Mouse (Mus musculus) naive thymus-derived CD4-positive, alpha-beta T cell, adult 5 months (primary cell): ENCODE measurements around the gene Col8a2. TPM values are rescaled to one million over a fixed set of nuclear protein-coding genes. Genes with fewer than 3 reads are reported as not detected.

Source experiments
- polyA plus RNA-seq: library from polyadenylated mRNA; unstranded; fragments of 100-300 nt; shearing (Covaris generic); gene quantifications from one replicate; pipeline ENCODE4 v1.2.1, GENCODE M21; 2017

Gene Col8a2
- not detected for polyA plus RNA-seq

DNA sequence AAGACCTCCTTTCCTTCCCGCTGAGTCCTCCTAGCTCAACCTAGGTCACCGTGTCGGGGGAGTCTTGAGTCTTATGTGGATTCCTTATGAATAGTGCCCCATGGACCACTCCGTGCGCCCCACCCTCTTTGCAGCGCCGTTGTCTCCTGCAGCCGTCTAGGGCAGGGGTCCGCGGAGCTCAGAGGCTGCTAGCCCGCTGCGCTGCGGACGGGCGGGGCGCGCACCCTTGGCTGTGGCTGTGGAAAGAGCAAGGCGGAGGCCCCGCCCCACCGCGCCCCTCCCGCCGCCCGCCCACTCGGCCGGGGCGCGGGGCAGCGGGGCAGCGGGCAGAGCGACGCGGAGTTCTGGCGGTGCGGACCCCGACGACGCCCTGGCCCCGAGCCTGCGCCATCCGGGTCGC is at the start of gene Col8a2:
Gene Col8a2 (plus strand): TSS at position 302 of the 400 bp plus-strand sequence.

DNA sequence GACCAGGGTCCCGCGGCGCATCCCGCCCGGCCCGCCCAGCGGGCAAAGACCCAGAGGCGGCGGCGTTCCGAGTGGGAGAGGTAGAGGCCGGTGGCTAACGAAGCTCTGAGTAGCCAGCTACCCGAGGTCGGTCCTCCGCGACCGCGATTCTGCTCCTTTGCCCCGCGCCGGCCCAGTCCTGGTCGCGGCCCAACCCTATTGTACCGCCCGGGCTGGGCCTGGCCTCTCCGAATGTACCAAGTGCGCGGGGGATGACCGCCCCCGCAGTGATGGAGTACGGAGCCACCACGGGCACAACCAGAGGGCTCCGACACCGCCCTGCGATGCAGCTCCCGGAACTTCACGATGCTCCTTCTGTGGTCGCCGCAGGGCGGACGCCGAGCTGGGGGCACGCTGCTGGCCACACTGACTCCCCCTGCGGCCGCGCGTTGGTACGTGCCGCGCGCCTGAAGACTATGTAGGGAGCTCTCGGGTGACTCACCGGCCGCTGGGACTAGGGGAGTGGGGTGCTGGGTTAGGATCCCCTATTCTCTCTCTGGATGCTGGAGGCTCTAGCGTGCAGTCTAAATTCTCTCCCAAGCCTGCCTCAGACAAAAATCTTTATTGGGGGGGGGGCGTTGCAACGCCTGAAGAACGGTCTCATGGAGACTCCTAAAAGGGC is 30.3 kb upstream of the Col8a2 start, which contains the start of gene Map7d1:
Gene Map7d1 (minus strand): TSS at position 213 of the 661 bp plus-strand sequence.

DNA sequence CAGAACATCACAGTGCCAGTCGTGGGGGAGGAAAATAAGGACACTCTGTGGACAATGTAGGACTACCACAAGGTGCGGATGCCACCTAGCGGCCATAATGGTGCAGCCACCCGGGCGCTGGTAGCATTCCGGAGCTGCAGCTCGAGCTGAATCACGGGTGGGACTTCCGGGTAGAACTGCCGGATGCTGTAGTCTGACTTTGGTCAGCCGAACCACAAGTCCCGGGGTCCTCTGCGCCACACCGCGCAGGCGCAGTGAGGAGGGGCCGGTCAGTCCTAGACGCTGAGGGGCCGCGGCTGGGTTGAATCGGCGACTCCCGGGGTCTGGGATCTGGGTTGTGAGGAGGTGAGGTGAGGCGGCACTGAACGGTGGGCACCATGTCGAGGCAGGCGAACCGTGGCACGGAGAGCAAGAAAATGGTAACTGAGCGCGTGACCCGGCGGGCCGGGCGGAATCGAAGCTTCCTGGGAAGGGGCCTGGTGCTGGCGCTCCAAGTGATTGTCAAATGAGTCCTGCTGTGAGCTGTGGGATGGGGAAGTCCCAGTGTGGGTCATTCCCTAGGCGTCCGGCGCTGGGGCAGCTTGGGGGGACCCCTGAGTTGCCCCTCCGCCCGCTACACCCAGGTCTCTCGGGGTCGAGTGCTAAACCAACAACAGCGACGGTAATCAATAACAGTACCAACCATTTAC is 24.3 kb upstream of the Col8a2 start, which contains the start of gene Trappc3:
Gene Trappc3 (plus strand): TSS at position 207 of the 689 bp plus-strand sequence.

DNA sequence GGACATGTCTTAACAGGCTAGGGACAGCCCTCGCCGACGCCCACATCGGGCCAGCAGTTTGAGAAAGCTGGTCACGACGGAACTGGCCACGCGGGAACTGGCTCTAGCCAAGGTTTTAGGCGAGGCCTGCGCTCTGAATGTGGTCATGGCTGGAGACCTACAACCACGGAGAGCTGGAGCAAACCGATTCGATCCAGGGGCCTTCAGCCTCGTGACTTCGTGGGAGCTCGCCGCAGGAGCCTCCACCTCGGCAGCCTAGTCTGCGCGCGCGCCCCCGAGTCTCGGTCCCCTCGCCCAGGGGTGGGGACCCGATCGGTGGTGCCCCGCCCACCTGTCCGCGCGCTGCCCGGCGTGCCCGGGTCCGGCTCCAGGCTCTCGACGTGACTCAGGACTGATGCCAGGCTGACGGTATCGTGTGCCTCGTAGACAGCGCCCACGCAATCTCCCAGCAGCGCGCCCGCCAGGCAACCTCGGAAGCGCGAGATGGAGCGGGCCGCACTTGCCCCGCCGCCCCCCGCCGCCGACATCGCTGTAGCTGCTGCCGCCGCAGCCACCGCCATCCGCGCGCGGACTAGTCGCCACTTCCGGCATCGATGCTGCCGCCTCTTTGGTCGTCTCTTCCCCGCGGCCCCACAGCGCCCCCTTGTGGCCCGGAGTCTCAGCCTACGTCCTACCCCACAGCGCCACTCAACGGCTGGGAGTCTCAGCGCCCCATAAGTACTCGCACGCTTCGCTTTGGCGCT is 34.7 kb downstream of the Col8a2 start, which contains the start of gene Adprhl2:
Gene Adprhl2 (minus strand): TSS at position 593 of the 743 bp plus-strand sequence.

DNA sequence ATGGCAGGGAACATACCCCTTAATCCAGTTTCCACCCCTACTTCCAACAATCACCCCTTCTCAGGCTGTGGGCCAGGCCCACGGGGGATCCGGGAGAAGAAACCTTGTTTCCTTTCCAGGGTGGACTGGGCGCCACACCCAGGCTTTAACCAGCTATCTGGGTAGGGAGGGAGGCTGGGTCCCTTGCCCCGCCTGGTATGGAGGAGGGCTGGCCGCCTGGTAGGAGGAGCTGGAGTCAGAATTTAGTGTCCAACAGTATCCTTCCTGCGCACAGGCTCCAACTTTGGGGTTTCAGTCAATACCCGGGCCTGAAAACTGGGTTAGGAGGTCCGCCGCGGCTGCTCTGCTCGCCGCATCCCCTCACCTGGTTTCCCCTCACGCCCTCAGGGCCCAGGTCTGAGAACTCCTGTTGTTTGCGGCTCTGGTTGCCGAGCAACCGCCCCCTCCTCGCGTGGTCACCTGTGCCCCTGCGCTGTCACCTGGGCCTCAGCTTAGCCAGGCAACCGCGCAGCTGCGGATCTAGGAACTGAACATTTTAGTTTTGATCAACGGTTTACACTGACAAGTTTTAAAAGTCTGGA is 38.8 kb downstream of the Col8a2 start, which contains the start of gene Tekt2:
Gene Tekt2 (minus strand): TSS at position 408 of the 581 bp plus-strand sequence.

Other genes with a start within 250 kb of the Col8a2 start
- gene Mrps15, start 239.9 kb upstream of the Col8a2 start, polyA plus RNA-seq = 81.3 TPM
- 0.07 TPM for gene Oscp1, start 228.2 kb upstream of the Col8a2 start, polyA plus RNA-seq
- gene Lsm10, start 190.2 kb upstream of the Col8a2 start, polyA plus RNA-seq = 16.6 TPM
- 42.3 TPM for gene Stk40, start 182.8 kb upstream of the Col8a2 start, polyA plus RNA-seq
- 20.7 TPM for gene Eva1b, start 139.0 kb upstream of the Col8a2 start, polyA plus RNA-seq
- gene Sh3d21, start 123.3 kb upstream of the Col8a2 start, polyA plus RNA-seq = 0.91 TPM
- 335 TPM for gene Thrap3, start 84.0 kb upstream of the Col8a2 start, polyA plus RNA-seq
- 38.1 TPM for gene Map7d1, start 30.4 kb upstream of the Col8a2 start, polyA plus RNA-seq
- 66.7 TPM for gene Trappc3, start 24.5 kb upstream of the Col8a2 start, polyA plus RNA-seq
- 68.9 TPM for gene Adprhl2, start 34.9 kb downstream of the Col8a2 start, polyA plus RNA-seq
- not detected for gene Tekt2, start 38.9 kb downstream of the Col8a2 start, polyA plus RNA-seq
- gene Ago3, start 142.8 kb downstream of the Col8a2 start, polyA plus RNA-seq = 33.4 TPM
- 4.7 TPM for gene Ago1, start 181.8 kb downstream of the Col8a2 start, polyA plus RNA-seq
- not detected for gene Ago4, start 246.7 kb downstream of the Col8a2 start, polyA plus RNA-seq